Mouse (Mus musculus) megakaryocyte, embryonic 14.5 days (primary cell): ENCODE data around the gene Fgf12.

Experiments
- FLI1 ChIP-seq: IDR thresholded peaks from 2 replicates; pipeline ENCODE4 v1.6.1; 2012; ENCODE audit warnings: low read length, inconsistent platforms, mixed read lengths
- GATA1 ChIP-seq: IDR thresholded peaks from 3 replicates; pipeline ENCODE4 v1.6.1; 2012; ENCODE audit warnings: mixed read lengths, low read length, inconsistent platforms, borderline replicate concordance

DNA sequence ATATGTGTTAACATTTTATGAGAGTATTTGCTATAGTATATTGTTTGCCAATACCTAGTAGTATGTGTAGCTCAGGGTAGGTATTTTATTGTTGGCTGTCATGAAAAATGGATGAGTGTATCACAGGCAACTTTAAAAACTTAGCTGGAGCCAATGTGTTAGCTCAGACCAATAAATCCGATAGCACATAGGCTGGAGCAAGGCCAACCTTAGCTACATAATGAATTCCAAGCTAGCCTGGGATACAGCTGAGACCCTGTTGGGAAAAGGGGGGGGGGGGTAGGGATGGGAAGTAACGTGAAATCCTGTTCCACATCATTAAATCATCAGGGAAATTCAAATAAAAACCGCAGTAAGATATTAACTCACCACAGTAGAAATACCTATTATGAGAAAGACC, 18.4 kb downstream of the Fgf12 start:
- TF ChIP-seq GATA1, result no peak
- no peak for TF ChIP-seq FLI1
